Mouse (Mus musculus) kidney, adult 9 months (tissue): ENCODE data around the gene Dmbt1.
"Not testable (repeated sequence)": the region's sequence is repeated elsewhere in the genome, so short reads cannot be mapped to it uniquely, and the experiment has no call there.

ENCODE experiments used
- DNase-seq: peaks from one replicate; pipeline ENCODE4 v3.0.0; 2022

Gene Dmbt1

GRCm38 (mm10) chr7:131054808-131055370 lies 23.0 kb downstream of the Dmbt1 start:
- DNase-seq: peak; percentile 6

- not testable (repeated sequence) for DNase-seq
Observed at GRCm38 (mm10) chr7:131057918-131058317, 26.1 kb downstream of the Dmbt1 start.

- peak; percentile 4 for DNase-seq
Observed at GRCm38 (mm10) chr7:131059808-131060207, 28.0 kb downstream of the Dmbt1 start.

DNA sequence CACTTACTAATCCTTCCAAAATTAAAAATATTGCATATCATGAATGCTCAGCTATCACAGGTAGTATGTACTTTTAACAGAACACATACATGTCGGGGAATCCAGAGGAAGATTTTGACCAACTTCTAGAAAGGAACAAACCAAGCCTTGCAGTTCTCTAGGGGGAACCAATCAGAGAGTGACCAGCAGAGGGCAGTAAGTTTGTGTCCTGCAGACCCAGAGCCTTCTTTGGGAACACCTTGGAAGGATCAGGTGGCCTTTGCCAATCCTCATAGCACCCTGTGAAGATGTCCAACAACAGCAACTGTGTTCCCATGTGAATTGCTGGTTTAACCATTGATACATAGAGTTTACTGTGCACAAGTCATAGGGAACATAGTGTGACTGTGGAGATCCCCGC lies 30.7 kb downstream of the Dmbt1 start:
- DNase-seq: peak; percentile 5

DNA sequence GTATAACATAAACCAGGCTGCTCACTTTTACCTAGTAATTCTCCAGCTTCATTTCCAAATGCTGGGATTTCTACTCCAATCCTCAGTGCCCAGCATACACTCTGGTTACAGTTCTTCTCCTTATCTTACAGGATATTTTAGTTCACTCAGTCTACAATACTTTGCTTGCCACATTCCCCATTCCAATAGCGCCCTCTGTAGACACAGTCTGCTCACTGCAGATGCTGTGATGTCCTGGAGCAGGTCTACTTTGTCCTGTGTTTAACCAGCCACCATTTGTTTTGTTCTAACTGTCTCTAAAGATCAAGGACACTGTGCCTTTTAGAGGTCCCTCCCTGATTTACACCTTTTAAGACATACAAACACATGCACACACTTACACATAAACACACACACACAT lies 36.3 kb downstream of the Dmbt1 start:
- peak; percentile 6 for DNase-seq

DNA sequence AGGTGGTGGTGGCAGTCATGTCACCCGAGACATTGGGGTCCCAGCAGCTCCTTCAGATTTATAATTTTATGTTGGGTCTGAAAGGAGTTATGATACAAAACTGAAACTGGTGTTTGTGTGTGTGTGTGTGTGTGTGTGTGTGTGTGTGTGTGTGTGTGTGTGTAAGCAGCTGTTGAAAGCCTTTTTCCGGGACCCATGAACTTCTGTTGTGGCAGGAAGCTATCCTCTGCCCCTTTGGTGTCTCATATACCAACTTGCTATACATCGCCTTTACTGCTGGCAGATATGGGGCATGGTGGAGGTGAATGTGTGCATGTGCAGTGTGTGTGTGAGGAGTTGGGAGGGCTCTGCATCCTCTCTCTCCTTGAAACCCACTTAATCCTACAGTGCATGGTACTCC lies 41.6 kb downstream of the Dmbt1 start:
- not testable (repeated sequence) for DNase-seq

DNA sequence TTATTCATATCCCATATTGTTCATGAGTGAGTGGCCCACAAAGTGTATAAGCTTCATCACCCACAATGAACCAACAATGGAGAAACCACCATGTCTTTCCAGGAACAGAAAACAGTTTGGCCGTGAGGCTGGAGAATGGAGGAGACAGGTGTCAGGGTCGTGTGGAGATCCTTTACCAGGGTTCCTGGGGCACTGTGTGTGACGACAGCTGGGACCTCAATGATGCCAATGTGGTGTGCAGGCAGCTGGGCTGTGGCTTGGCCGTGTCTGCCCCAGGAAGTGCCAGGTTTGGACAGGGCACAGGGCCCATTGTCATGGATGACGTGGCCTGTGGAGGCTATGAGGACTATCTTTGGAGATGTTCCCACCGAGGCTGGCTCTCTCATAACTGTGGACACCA lies 42.2 kb downstream of the Dmbt1 start:
- not testable (repeated sequence) for DNase-seq

DNA sequence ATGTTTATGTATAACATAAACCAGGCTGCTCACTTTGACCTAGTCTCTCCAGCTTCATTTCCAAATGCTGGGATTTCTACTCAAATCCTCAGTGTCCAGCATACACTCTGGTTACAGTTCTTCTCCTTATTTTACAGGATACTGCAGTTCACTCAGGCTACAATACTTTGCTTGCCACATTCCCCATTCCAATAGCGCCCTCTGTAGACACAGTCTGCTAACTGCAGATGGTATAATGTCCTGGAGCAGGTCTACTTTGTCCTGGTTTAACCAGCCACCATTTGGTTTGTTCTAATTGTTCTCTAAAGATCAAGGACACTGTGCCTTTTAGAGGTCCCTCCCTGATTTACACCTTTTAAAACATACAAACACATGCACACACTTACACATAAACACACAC lies 44.1 kb downstream of the Dmbt1 start:
- DNase-seq: peak; percentile 7

- not testable (repeated sequence) for DNase-seq
Observed at GRCm38 (mm10) chr7:131082403-131082802, 50.5 kb downstream of the Dmbt1 start.

DNA sequence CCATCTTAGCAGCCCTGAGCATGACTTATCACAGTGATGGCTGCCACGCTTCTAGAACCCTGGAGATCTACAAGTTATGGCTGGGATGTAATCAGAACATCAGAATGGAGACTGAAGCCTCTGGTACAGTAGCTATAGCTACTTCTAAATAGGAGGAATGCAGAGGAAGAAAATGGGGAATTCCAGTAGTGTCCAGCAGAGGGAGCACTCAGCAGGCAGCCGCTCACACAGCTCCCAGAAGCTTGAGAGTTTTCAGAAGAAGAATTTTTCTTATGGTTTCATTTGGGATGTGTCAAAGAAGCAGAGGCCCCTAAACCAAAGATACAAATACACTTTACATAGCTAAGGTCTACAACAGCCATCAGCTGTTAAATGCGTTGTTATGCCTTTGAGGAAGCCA lies 80.6 kb downstream of the Dmbt1 start:
- peak; percentile 57 for DNase-seq

- no peak for DNase-seq
Observed at GRCm38 (mm10) chr7:131113676-131114075, 81.8 kb downstream of the Dmbt1 start.

GRCm38 (mm10) chr7:131114434-131114833 lies 82.6 kb downstream of the Dmbt1 start:
- DNase-seq: no peak

- no peak for DNase-seq
Observed at GRCm38 (mm10) chr7:131122210-131122807, 90.5 kb downstream of the Dmbt1 start.

- no peak for DNase-seq
Observed at GRCm38 (mm10) chr7:131130021-131130420, 98.2 kb downstream of the Dmbt1 start.

GRCm38 (mm10) chr7:131133181-131133580 lies 101.3 kb downstream of the Dmbt1 start:
- no peak for DNase-seq

GRCm38 (mm10) chr7:131146214-131146613 lies 114.4 kb downstream of the Dmbt1 start, which contains the start of gene 4933402N03Rik:
Gene 4933402N03Rik, minus strand, starts transcription at chr7:131146314.
- DNase-seq: no peak

DNA sequence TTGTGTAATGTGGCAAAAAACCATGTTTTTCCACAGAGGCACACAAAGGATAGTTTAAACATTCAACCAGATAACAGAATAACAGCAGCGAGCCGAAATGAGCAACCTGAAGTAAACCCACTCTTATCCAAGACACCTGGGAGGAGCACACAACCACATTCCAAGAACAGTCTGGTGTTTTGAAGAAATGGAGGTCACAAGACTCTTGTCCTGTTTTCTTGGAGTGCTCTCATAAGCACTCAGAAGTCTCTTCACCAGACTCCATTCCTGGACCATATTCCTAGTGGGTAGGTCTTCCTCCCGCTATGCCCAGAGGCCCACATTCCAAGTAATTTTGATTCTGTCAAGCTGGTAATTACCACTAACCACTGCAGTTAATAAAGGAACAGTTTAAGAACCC lies 118.3 kb downstream of the Dmbt1 start:
- DNase-seq: no peak

DNA sequence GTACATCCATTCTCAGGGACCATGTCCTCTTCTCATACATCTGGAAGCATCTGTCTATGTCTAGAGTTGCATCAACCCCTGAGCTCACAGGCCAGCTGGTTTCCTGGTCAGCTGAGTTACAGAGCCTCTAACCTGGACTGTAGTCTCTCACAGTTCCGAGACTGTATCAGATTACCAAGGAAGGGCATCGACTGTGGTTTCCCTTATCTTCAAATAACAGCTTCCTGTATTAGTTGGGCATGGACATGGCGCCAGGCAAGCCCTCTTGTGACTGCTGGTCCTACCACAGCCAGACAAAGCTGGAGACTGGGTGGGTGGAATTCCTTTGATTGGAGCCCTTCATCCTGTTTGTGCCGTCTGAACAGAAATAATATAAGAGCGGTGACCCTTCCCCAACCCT lies 121.2 kb downstream of the Dmbt1 start:
- no peak for DNase-seq

GRCm38 (mm10) chr7:131162251-131162650 lies 130.4 kb downstream of the Dmbt1 start:
- no peak for DNase-seq

DNA sequence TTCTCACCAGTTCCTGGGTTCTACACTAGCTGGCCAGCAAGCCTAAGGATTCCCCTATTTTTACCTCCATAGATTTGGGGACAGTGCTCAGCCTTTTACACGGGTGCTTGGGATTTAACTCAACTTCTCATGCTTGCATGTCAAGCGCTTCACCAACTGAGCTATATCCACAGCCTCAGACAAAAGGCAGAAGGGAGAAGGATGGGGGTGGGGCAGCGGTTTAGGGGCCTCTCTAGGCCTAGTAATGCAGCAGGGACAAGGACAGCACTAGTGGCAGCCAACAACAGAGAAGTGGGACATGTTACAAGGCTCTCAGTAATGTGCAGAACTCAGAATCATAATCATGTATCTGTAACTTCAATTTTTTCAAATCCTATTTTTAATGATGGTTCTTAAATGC lies 135.9 kb downstream of the Dmbt1 start:
- no peak for DNase-seq

DNA sequence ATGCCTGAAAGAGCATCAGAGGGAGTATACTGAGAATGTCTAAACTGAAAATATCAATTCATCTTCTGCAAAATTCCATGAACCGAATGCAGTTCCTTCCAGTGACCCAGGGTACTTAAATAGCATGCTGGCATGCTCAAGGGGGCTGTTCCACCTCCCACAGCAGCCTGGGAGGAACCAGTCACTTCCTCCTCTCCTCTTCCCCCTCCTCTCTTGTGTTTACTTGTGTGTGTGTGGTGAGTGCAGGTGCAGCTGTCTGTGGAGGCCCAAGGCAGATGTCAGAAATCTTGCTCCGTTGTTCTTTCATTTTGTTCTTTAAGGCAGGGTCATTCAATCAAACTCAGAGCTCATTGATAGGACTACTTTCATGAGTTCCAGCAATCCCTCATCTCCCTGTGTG lies 137.2 kb downstream of the Dmbt1 start:
- DNase-seq: no peak
